Mouse (Mus musculus): ENCODE data around the gene Ebf1. TPM values are rescaled to one million over a fixed set of nuclear protein-coding genes. Genes with fewer than 3 reads are reported as not detected.

Gene Ebf1
- polyA plus RNA-seq, 1 experiment, result 2.7 TPM

DNA sequence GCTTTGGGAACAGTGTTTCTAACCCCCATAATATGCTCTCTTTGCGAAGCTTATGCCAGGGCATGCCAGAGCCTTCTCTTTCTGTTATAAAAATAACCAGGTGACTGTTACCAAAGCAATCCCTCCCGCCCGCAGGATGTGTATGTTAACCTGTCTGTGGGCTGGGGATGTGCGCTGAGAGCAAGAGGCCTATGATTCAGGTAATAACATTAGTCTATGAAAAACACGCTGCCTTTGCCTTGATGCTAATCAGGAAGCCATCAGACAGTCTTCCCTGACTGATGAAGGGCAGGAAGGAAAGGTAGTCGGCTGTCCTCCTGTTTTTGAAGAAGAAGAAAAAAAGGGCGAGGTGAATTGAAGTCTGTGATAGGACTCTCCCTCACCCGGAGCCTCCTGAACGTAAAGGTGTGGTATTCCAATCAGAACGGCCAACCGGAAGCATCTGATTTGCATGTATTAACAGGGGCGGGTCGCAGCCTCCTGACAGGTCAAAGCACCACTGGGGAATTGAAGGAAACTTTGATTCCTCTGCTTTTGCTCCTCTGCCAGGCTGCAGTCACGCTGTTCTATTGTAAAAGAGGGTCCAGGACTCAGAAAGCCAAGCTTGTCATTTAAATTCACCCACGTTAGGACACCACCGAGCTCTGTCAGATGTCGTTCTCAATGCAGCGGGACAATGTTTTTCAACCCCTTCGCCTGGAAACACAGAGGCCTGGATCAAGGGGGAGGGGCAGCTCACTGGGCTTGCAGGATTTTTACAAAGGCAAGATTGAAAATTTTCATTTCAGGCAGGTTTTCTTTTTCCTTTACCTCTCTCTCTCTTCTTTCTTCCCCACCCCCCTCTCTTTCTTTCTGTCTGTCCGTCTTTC, 144.2 kb downstream of the Ebf1 start:
- Histone ChIP-seq H3ac (ENCODE audit: control insufficient read depth, insufficient read length) (no peak overlapping the region), H3K36me3 (ENCODE audit: control insufficient read depth, insufficient read depth) (no peaks in the 10 kb centered on the region), H3K27me3 (ENCODE audit: control insufficient read depth, insufficient read depth, insufficient read length) (no peaks in the 10 kb centered on the region), H3K4me2 (ENCODE audit: low read depth) (no peak overlapping the region), H3K79me2 (ENCODE audit: control insufficient read depth, insufficient read depth) (no peaks in the 10 kb centered on the region), H3K4me3 (no peak overlapping the region)
- no peak for TF ChIP-seq MYOD1 (IDR thresholded peaks at IDR 0.05; ENCODE audit: control insufficient read depth in 1 of 3, insufficient read length in 2 of 3, low read depth in 2 of 3)

DNA sequence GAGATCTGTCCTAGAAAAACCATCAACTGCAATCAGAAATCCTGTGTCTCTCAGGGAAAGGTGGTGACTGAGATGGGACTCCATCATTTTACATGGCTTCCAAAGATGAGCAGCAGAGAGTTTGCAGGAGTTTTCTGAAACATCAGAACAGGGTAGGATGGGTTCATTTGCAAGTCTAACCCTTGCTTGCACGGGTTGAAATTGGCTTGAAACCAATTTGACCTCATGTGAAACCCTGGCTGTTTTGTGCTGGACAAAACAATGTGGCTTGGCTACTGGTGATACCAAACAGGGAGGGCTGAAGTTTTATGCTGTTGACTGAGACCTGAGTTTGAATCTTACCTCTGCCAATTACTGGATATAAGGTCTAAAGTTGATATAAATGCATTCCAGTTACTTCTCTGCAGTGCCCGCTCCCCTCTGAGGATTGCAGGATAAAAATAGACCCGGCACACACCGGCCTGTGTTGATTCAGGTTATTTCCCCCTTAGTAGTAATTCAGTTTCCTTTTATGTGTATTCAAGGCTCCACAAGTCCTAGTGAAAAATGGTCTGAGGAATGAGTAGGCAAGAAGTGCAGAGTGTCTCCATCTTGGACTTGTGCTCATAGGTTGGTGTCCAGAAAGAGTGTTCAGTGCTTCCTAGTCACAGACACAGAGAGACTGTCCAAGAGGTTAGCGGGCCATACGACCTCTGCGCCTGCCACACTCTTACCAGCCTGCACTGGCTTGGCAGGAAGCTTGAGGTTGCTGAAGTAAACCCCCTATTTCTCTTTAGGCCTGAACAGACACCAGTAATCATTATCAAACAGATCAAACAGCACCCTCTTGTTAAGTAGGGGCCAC, 147.1 kb downstream of the Ebf1 start:
- H3K79me2 ChIP-seq (ENCODE audit: control insufficient read depth, insufficient read depth), result no peaks in the 10 kb centered on the region
- TF ChIP-seq POLR2AphosphoS2 (IDR thresholded peaks at IDR 0.05; ENCODE audit: insufficient read length, low read depth) (no peak), MAX (IDR thresholded peaks at IDR 0.05; ENCODE audit: low read depth) (no peak), MYOD1 (IDR thresholded peaks at IDR 0.05; ENCODE audit: control insufficient read depth in 1 of 3, insufficient read length in 2 of 3, low read depth in 2 of 3) (no peak), TCF3 (IDR thresholded peaks at IDR 0.05; ENCODE audit: insufficient read length, low read depth) (no peak), REST (IDR thresholded peaks at IDR 0.05; ENCODE audit: insufficient read depth, insufficient read length) (no peak), E2F4 (IDR thresholded peaks at IDR 0.05; ENCODE audit: insufficient read depth) (no peak), TCF12 (IDR thresholded peaks at IDR 0.05; ENCODE audit: insufficient read depth, poor library complexity, severe bottlenecking) (no peak), SRF (IDR thresholded peaks at IDR 0.05; ENCODE audit: control insufficient read depth, insufficient read length, low read depth) (no peak), POLR2A (IDR thresholded peaks at IDR 0.05; ENCODE audit: insufficient read length, low read depth) (no peak), USF1 (IDR thresholded peaks at IDR 0.05; ENCODE audit: low read depth) (no peak)
- H3K4me3 ChIP-seq, result no peak overlapping the region
- no peaks in the 10 kb centered on the region for H3K27me3 ChIP-seq (ENCODE audit: control insufficient read depth, insufficient read depth, insufficient read length)
- H3K36me3 ChIP-seq (ENCODE audit: control insufficient read depth, insufficient read depth), result no peaks in the 10 kb centered on the region
- H3K4me2 ChIP-seq (ENCODE audit: low read depth), result no peak overlapping the region
- no peak overlapping the region for H3ac ChIP-seq (ENCODE audit: control insufficient read depth, insufficient read length)

DNA sequence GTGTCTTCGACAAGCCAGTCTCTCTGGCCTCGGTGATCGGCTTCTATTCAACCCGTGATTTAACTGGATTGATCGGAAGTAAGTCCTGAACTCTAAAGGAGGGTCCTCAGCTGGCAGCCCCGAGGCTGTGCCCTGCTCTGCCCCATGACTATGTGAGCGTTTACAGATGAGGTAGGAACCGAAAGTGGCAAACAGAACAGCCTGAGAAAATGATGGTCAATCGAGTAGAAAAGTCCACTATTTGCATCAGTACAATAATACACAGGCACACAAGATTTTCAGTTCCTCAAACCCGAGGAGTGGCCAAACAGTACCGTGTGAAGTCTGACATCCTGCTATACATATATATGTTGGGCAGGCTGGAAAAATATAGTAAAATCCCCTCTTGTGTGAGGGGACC, 147.9 kb downstream of the Ebf1 start:
- Histone ChIP-seq H3ac (ENCODE audit: control insufficient read depth, insufficient read length) (no peak overlapping the region), H3K36me3 (ENCODE audit: control insufficient read depth, insufficient read depth) (no peaks in the 10 kb centered on the region), H3K79me2 (ENCODE audit: control insufficient read depth, insufficient read depth) (no peaks in the 10 kb centered on the region), H3K27me3 (ENCODE audit: control insufficient read depth, insufficient read depth, insufficient read length) (no peaks in the 10 kb centered on the region), H3K4me3 (no peak overlapping the region), H3K4me2 (ENCODE audit: low read depth) (no peak overlapping the region)
- TF ChIP-seq TCF3 (IDR thresholded peaks at IDR 0.05; ENCODE audit: insufficient read length, low read depth) (no peak), E2F4 (IDR thresholded peaks at IDR 0.05; ENCODE audit: insufficient read depth) (no peak), CEBPB (IDR thresholded peaks at IDR 0.05; ENCODE audit: insufficient read depth, poor library complexity, severe bottlenecking) (no peak), POLR2AphosphoS2 (IDR thresholded peaks at IDR 0.05; ENCODE audit: insufficient read length, low read depth) (no peak), REST (IDR thresholded peaks at IDR 0.05; ENCODE audit: insufficient read depth, insufficient read length) (no peak), TCF12 (IDR thresholded peaks at IDR 0.05; ENCODE audit: insufficient read depth, poor library complexity, severe bottlenecking) (no peak), MYOD1 (IDR thresholded peaks at IDR 0.05; ENCODE audit: control insufficient read depth in 1 of 3, insufficient read length in 2 of 3, low read depth in 2 of 3) (no peak), MAX (IDR thresholded peaks at IDR 0.05; ENCODE audit: low read depth) (no peak), USF1 (IDR thresholded peaks at IDR 0.05; ENCODE audit: low read depth) (no peak), POLR2A (IDR thresholded peaks at IDR 0.05; ENCODE audit: insufficient read length, low read depth) (no peak), MYOG (IDR thresholded peaks at IDR 0.05; ENCODE audit: control insufficient read depth in 1 of 3, insufficient read depth in 1 of 3, insufficient read length in 2 of 3, low read depth in 2 of 3) (no peak), SRF (IDR thresholded peaks at IDR 0.05; ENCODE audit: control insufficient read depth, insufficient read length, low read depth) (no peak)

DNA sequence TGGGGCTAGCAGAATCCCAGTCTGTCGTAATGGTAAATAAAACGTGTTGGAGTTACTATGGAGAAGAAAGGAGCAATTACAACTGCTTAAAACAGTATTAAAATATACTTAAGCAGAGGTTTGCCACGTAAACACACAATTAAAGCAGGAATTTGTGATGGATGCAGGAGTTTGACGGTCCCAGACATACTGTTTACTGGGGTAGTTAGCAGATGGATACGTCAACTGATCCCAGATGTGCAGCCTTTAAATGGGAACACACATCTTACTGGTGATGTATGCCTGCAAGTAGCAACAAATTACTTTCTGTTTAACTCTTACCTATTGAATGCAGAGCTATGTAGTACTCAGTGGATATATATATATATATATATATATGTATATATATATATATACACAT, 149.1 kb downstream of the Ebf1 start:
- Histone ChIP-seq H3K4me3 (no peak overlapping the region), H3K79me2 (ENCODE audit: control insufficient read depth, insufficient read depth) (no peaks in the 10 kb centered on the region), H3K27me3 (ENCODE audit: control insufficient read depth, insufficient read depth, insufficient read length) (no peaks in the 10 kb centered on the region), H3K36me3 (ENCODE audit: control insufficient read depth, insufficient read depth) (no peaks in the 10 kb centered on the region), H3K4me2 (ENCODE audit: low read depth) (no peak overlapping the region), H3ac (ENCODE audit: control insufficient read depth, insufficient read length) (no peak overlapping the region)
- no peak for TF ChIP-seq TCF3 (IDR thresholded peaks at IDR 0.05; ENCODE audit: insufficient read length, low read depth)
- no peak for TF ChIP-seq E2F4 (IDR thresholded peaks at IDR 0.05; ENCODE audit: insufficient read depth)
- TF ChIP-seq REST (IDR thresholded peaks at IDR 0.05; ENCODE audit: insufficient read depth, insufficient read length), result no peak
- TF ChIP-seq SRF (IDR thresholded peaks at IDR 0.05; ENCODE audit: control insufficient read depth, insufficient read length, low read depth), result no peak
- no peak for TF ChIP-seq USF1 (IDR thresholded peaks at IDR 0.05; ENCODE audit: low read depth)
- no peak for TF ChIP-seq POLR2A (IDR thresholded peaks at IDR 0.05; ENCODE audit: insufficient read length, low read depth)
- TF ChIP-seq MYOG (IDR thresholded peaks at IDR 0.05; ENCODE audit: control insufficient read depth in 1 of 3, insufficient read depth in 1 of 3, insufficient read length in 2 of 3, low read depth in 2 of 3), result no peak
- no peak for TF ChIP-seq MYOD1 (IDR thresholded peaks at IDR 0.05; ENCODE audit: control insufficient read depth in 1 of 3, insufficient read length in 2 of 3, low read depth in 2 of 3)
- TF ChIP-seq POLR2AphosphoS2 (IDR thresholded peaks at IDR 0.05; ENCODE audit: insufficient read length, low read depth), result no peak
- no peak for TF ChIP-seq TCF12 (IDR thresholded peaks at IDR 0.05; ENCODE audit: insufficient read depth, poor library complexity, severe bottlenecking)
- TF ChIP-seq CEBPB (IDR thresholded peaks at IDR 0.05; ENCODE audit: insufficient read depth, poor library complexity, severe bottlenecking), result no peak
- TF ChIP-seq MAX (IDR thresholded peaks at IDR 0.05; ENCODE audit: low read depth), result no peak

Measured in myocyte (in vitro differentiated cells).